ENCODE assay signal across 8 mouse cellular contexts in genomic region chr1:152400556-152401540, GRCm38 (mm10). TPM values are rescaled to one million over a fixed set of nuclear protein-coding genes. Genes with fewer than 3 reads are reported as not detected.
DNase-seq lines count a peak whose midpoint lies in the region; ATAC-seq and TF ChIP-seq lines count a peak whose summit lies in the region.

No protein-coding gene starts in this region.

- peaks cover 3% of the 10 kb centered on the region; the same call in 1 of the 2 replicates for H3K4me1 ChIP-seq in bone marrow macrophage, adult 2 months (ENCODE audit: control insufficient read depth, insufficient read depth, low read length)
- peaks cover 0 to 2% of the 10 kb centered on the region in 2 experiments; a peak in 2 of 4 replicates for H3K4me1 ChIP-seq in heart, embryonic 14.5 days (ENCODE audit: control insufficient read depth in 2 of 2, insufficient read depth in 2 of 2, low read length in 2 of 2)
- peaks cover 4% of the 10 kb centered on the region for H3K4me1 ChIP-seq in limb, embryonic 11.5 days (ENCODE audit: control insufficient read depth, insufficient read depth, low read length)

- H3K4me3 ChIP-seq in bone marrow macrophage, adult 2 months (ENCODE audit: insufficient read depth, low read length) = peak overlapping the region; percentile 62
- H3K4me3 ChIP-seq in heart, embryonic 14.5 days (ENCODE audit: control insufficient read depth in 1 of 2, insufficient read depth in 1 of 2, low read depth in 1 of 2, low read length in 2 of 2) = peak overlapping the region; percentile 70 to 74
- peak overlapping the region; percentile 71 for H3K4me3 ChIP-seq in limb, embryonic 11.5 days (ENCODE audit: low read depth, low read length)

- H3K9me3 ChIP-seq in heart, embryonic 14.5 days (ENCODE audit: control insufficient read depth, low read length) = peaks cover 4% of the 10 kb centered on the region
- H3K9me3 ChIP-seq in limb, embryonic 11.5 days (ENCODE audit: control insufficient read depth, low read length) = no peaks in the 10 kb centered on the region

- H3K36me3 ChIP-seq in heart, embryonic 14.5 days (ENCODE audit: control insufficient read depth, insufficient read depth, low read length) = no peaks in the 10 kb centered on the region
- H3K36me3 ChIP-seq in limb, embryonic 11.5 days (ENCODE audit: control insufficient read depth, insufficient read depth, low read length) = no peaks in the 10 kb centered on the region

- H3K27me3 ChIP-seq in heart, embryonic 14.5 days (ENCODE audit: control insufficient read depth, insufficient read depth, low read length) = no peaks in the 10 kb centered on the region
- H3K27me3 ChIP-seq in limb, embryonic 11.5 days (ENCODE audit: control insufficient read depth, insufficient read depth, low read length) = no peaks in the 10 kb centered on the region

- no peak for TF ChIP-seq CTCF in bone marrow macrophage, adult 2 months (IDR thresholded peaks at IDR 0.05; ENCODE audit: low read depth, low read length)

- DNase-seq in gastrocnemius, adult 18-20 months (ENCODE audit: low spot score) = peak; percentile 30
- DNase-seq in gastrocnemius, postnatal 4 days (ENCODE audit: low spot score in 2 of 2) = no peak
- DNase-seq in limb, embryonic 11.5 days (ENCODE audit: low spot score) = no peak
- peak; percentile 61 for DNase-seq in retina, postnatal 1 day
- no peak for DNase-seq in cerebellum, adult 8-10 months
- no peak for DNase-seq in c-Kit-positive CD71-positive TER-119-positive erythroid progenitor cells, embryonic 14.5 days (ENCODE audit: low spot score)

- H3K4me2 ChIP-seq in heart, embryonic 14.5 days (ENCODE audit: low read length) = peak overlapping the region; percentile 95
- H3K4me2 ChIP-seq in limb, embryonic 11.5 days (ENCODE audit: low read depth, severe bottlenecking) = peak overlapping the region; percentile 88

- H3K27ac ChIP-seq in bone marrow macrophage, adult 2 months (ENCODE audit: insufficient read depth, low read depth, low read length) = no peak overlapping the region
- no peak overlapping the region for H3K27ac ChIP-seq in heart, embryonic 14.5 days (replicated peaks in 1 of 2; ENCODE audit: control insufficient read depth in 1 of 2, insufficient read depth in 1 of 2, low read depth in 2 of 2, low read length in 2 of 2)
- H3K27ac ChIP-seq in limb, embryonic 11.5 days (replicated peaks; ENCODE audit: low read depth, low read length) = no peak overlapping the region

- H3K9ac ChIP-seq in heart, embryonic 14.5 days (ENCODE audit: low read length) = peak overlapping the region; percentile 85
- H3K9ac ChIP-seq in limb, embryonic 11.5 days (ENCODE audit: low read length) = no peak overlapping the region; the same call in 1 of the 2 replicates

- TF ChIP-seq POLR2A in bone marrow macrophage, adult 2 months (IDR thresholded peaks at IDR 0.05; ENCODE audit: borderline replicate concordance, low read depth, low read length) = no peak

- WGBS in heart, embryonic 14.5 days = 27% methylated on average over 14 of the region's 14 CpGs
- 23% methylated on average over 14 of the region's 14 CpGs for WGBS in limb, embryonic 11.5 days

- no peak for ATAC-seq in heart, embryonic 14.5 days (ENCODE audit: insufficient number of reproducible peaks, insufficient read depth, low FRiP score, low read depth)
- ATAC-seq in limb, embryonic 11.5 days (ENCODE audit: insufficient number of reproducible peaks, low FRiP score, low TSS enrichment, low read depth) = no peak

RNA-seq across cellular contexts. Expression of gene Colgalt2, which starts 1.2 kb away (rescaled TPM):
- total RNA-seq in gastrocnemius, adult 18-20 months (2021) = 1 to 10 TPM; 1.4 to 1.7 TPM
- 1 to 10 TPM; 5.4 to 5.5 TPM for total RNA-seq in gastrocnemius, postnatal 4 days (2021)
- not detected in 2 replicates for polyA plus RNA-seq in bone marrow macrophage, adult 2 months (2012; ENCODE audit: insufficient read depth, insufficient read length, missing spikeins)
- 2.8 and 2.9 TPM in 2 replicates for polyA plus RNA-seq in heart, embryonic 14.5 days (2014; fragmentation: Nextera tagmentation; extraction: Ambion mirVana)
- 1.6 and 3.0 TPM in 2 replicates for polyA plus RNA-seq in limb, embryonic 11.5 days (2014; fragmentation: Nextera tagmentation; extraction: Ambion mirVana)

RNA-seq across cellular contexts. Expression of gene Tsen15, which starts 14.4 kb away (rescaled TPM):
- 10 to 100 TPM; 13.4 to 16.1 TPM for total RNA-seq in gastrocnemius, adult 18-20 months (2021)
- total RNA-seq in gastrocnemius, postnatal 4 days (2021) = 10 to 100 TPM; 23.5 to 24.4 TPM
- 20.2 and 20.3 TPM in 2 replicates for polyA plus RNA-seq in bone marrow macrophage, adult 2 months (2012; ENCODE audit: insufficient read depth, insufficient read length, missing spikeins)
- 52.0 and 58.1 TPM in 2 replicates for polyA plus RNA-seq in heart, embryonic 14.5 days (2014; fragmentation: Nextera tagmentation; extraction: Ambion mirVana)
- 95.5 and 105 TPM in 2 replicates for polyA plus RNA-seq in limb, embryonic 11.5 days (2014; fragmentation: Nextera tagmentation; extraction: Ambion mirVana)

Comparison
In these comparisons a context has a peak if more than half of its experiments do, and no peak if none do; other contexts are left out.
1. DNase-seq: peak in gastrocnemius, adult 18-20 months (single experiment) and retina, postnatal 1 day (single experiment); none in gastrocnemius, postnatal 4 days (0 of 2), limb, embryonic 11.5 days (single experiment), cerebellum, adult 8-10 months (single experiment) and c-Kit-positive CD71-positive TER-119-positive erythroid progenitor cells, embryonic 14.5 days (single experiment).
2. Peak in every context shown above with its lines, with median percentiles within 50 percentile points of each other: H3K4me3 ChIP-seq.